Mouse (Mus musculus): Measurements from ENCODE around the gene Fam114a1.
A peak's percentile ranks its signal among the peaks of the same experiment; 100 is the strongest.

Fam114a1 gene

DNA sequence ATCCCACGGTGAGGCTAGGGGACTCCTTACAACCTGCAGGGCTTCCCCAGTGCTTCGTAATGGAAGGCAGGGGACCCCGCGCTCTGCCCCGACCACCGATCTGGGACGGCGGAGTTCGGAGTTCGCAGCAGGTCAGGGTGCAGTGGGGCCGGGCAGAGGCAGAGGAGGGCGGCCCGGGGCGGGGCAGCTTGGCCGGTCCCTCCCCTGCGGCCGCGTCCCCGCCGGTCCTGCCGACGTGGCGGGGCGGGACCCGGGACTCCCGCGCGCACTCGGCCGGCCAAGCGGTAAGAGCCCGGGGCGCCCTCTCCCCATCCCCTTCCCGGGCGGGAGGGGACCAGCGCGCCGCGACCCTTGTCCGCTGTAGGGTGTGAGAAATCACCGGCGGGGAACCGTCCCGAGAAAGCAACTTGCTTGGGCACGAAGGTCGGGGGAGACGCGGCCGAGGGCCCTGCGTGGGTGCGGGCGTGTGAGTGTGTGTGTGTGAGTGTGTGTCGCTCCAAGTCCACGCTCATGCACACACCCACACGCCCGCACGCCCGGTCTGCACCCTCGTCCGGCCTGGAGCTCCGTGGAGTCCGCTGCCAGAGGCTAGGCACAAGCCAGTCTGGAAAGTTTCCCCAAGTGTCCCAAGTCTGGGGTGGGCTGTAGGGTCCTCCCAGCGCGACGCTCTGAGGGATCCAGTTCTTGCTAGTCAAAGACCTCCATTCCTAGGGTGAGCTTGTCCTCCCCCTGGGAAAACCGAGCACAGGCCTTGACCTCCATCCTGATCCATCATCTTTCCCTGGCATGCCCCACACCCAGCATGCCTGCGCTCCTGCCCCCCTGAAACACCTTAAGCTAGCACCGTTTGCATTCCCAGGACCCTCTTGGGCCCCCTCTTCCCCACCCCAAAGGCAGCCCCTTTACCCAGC, at the start of gene Fam114a1:
Gene Fam114a1, plus strand, starts transcription at position 211 of the 911 bp plus-strand sequence.
- peak; percentile 24 for DNase-seq (ENCODE audit: low read depth, low spot score)

GRCm38 (mm10) chr5:64922891-64923381, 46.9 kb upstream of the Fam114a1 start:
- DNase-seq (ENCODE audit: low read depth, low spot score), result no peak

- DNase-seq (ENCODE audit: low read depth, low spot score), result no peak
These were observed 37.7 kb upstream of the Fam114a1 start for GRCm38 (mm10) chr5:64932215-64932614.

DNA sequence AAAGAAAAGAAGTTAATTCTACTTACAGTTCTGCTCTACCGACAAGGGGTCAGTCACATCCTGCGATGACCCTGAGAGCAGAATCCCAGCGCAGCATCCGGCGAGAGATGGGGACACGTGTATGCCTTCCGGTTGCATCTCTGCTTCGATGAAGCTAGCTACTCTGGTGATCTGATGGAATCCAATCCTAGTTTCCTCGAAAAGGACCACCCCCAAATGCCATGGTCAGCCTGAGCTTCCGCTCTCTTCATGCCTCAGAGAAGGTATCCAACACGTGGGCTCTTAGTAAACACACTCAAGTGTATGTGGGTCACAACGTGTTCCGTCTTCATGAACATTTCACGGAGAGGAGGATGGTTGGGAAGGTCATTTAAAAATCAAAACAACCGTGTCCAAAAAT, 37.1 kb upstream of the Fam114a1 start:
- no peak for DNase-seq (ENCODE audit: low read depth, low spot score)

DNA sequence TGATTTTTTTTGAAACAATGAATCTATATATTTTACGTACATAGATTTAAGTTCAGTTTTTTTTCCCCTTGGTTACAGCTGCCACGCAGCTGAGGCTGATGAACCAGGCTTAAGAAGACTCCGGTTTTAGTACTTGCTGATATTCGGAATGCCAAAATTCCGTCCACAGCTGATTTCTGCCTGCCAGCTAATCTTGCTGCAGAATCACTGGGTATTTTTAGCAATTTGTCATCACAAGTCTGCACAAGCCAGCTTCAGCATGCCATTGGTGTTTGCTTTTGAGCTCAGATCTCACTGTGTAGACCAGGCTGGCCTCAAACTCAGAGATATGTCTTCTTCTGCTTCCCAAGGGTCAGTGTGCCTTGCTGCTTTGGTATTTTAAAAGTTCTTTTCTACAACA, 18.4 kb upstream of the Fam114a1 start:
- no peak for DNase-seq (ENCODE audit: low read depth, low spot score)

GRCm38 (mm10) chr5:64954931-64955330, 14.9 kb upstream of the Fam114a1 start:
- no peak for DNase-seq (ENCODE audit: low read depth, low spot score)

- DNase-seq (ENCODE audit: low read depth, low spot score), result no peak
These were observed 10.7 kb upstream of the Fam114a1 start for GRCm38 (mm10) chr5:64958991-64959842.

- peak; percentile 72 for DNase-seq (ENCODE audit: low read depth, low spot score)
These were observed 10.0 kb upstream of the Fam114a1 start, which contains the start of gene Tlr6 for GRCm38 (mm10) chr5:64959843-64960230. Gene Tlr6, minus strand, starts transcription at chr5:64960097.

GRCm38 (mm10) chr5:64960857-64961391, 8.9 kb upstream of the Fam114a1 start:
- DNase-seq (ENCODE audit: low read depth, low spot score), result no peak

- DNase-seq (ENCODE audit: low read depth, low spot score), result no peak
These were observed 6.6 kb upstream of the Fam114a1 start for GRCm38 (mm10) chr5:64963271-64963670.

DNA sequence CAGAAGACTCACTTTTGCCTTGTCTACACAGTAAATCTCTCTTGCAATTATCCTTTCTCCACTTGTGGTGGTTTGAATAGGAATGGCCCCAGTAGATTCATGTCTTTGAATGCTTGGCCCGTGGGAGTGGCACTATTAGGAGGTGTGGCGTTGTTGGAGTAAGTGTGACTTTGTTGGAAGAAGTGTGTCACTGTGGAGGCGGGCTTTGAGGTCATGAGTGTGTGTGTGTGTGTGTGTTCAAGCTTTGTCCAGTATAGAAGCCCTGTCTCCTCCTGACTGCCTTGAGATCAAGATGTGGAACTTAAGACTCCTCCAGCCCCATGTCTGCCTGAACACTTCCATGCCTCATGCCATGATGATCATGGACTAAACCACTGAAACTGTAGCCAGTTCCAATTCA, 6.1 kb upstream of the Fam114a1 start:
- no peak for DNase-seq (ENCODE audit: low read depth, low spot score)

GRCm38 (mm10) chr5:64968961-64969860, 660 bp upstream of the Fam114a1 start:
- peak; percentile 57 for DNase-seq (ENCODE audit: low read depth, low spot score)

GRCm38 (mm10) chr5:64975121-64975520, 5.2 kb downstream of the Fam114a1 start:
- DNase-seq (ENCODE audit: low read depth, low spot score), result no peak

GRCm38 (mm10) chr5:64977128-64977527, 7.3 kb downstream of the Fam114a1 start:
- no peak for DNase-seq (ENCODE audit: low read depth, low spot score)

DNA sequence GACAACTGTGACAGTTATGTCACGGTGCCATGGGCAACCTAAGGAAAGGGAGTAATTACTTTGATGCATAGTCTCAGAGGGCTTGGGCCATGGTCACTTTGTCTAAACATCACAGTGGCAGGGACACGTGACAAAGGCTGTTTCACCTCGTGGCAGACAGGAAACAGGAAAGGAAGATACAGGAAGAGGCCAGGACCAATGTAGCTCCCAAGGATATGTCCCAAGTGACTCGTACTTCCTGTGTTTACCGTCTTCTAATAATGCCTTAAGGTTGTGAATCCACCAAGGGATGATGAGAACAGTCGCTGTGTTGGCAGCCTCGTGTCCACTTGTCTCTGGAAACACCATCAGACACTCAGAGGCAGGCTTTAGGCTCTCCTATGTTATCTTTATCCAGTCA, 16.1 kb downstream of the Fam114a1 start:
- DNase-seq (ENCODE audit: low read depth, low spot score), result no peak

- no peak for DNase-seq (ENCODE audit: low read depth, low spot score)
These were observed 20.1 kb downstream of the Fam114a1 start for GRCm38 (mm10) chr5:64989940-64990339.

- DNase-seq (ENCODE audit: low read depth, low spot score), result no peak
These were observed 22.7 kb downstream of the Fam114a1 start for GRCm38 (mm10) chr5:64992540-64992939.

GRCm38 (mm10) chr5:64995408-64995807, 25.5 kb downstream of the Fam114a1 start:
- no peak for DNase-seq (ENCODE audit: low read depth, low spot score)

DNA sequence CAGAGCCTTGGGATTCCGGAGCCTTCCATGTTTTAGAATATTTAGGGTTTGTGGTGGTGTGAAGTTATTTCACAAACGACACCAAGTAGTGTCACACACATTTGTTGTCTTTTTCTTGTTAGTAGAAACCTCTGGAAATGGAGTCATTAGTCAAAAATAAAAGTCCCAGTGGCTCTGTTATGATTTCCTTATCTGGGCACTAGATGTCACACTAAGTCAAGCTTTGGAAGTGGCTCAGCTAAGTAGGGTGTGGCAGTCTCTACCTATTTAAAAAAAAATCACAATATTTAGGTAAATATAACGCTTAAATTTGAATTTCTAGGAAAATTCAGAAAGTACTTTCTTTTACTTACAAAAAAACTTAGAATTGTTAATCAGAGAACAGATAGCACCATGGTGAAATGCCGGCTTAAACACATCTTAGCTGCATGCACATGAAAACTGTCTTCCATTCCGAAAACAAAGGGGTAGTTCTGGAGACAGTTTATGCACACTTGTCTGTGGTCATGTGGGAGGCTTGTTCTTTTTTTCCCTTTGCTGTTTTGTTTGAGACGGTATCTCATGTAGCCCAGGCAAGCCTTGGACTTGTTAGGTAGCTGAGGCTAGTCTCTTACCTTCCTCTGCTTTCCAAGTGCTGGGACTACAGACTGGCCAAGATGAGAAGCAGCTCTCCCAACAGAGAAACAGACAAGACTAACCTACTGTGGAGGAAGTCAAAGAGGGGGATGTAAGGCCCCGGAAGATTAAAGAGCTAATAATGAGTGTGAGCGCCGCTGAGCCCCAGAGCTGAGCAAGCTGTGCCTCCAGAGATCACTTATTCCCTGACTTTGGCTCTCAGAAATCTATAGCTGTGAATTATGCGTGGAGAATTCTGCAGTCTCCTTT, 33.3 kb downstream of the Fam114a1 start:
- no peak for DNase-seq (ENCODE audit: low read depth, low spot score)
